Mouse (Mus musculus) liver, postnatal 0 days (tissue): ENCODE data around the gene Spata20.

Source experiments
- CTCF ChIP-seq: sonication (generic); IDR thresholded peaks from 2 replicates; pipeline ENCODE4 v1.5.1; 2016; ENCODE audit warnings: antibody characterized with exemption, low read depth
- EP300 ChIP-seq: IDR thresholded peaks from 2 replicates; pipeline ENCODE4 v1.6.1; 2016; ENCODE audit warnings: antibody characterized with exemption, low read depth, mild to moderate bottlenecking

- TF ChIP-seq CTCF (no peak), EP300 (no peak)
Observed at GRCm38 (mm10) chr11:94473707-94474543, 12.1 kb downstream of the Spata20 start, which contains the start of gene Cacna1g.
